ENCODE assay signal across 8 mouse cellular contexts in genomic region chr10:13192731-13193351, GRCm38 (mm10). TPM values are rescaled to one million over a fixed set of nuclear protein-coding genes. Genes with fewer than 3 reads are reported as not detected.
DNase-seq lines count a peak whose midpoint lies in the region; ATAC-seq lines count a peak whose summit lies in the region.

TSS of gene Ltv1 (minus strand) at chr10:13193168.

- intact Hi-C loops in gastrocnemius, postnatal 14 days (cut with DNase I; ENCODE audit: low total_unique reads), result no loop called here
- intact Hi-C loops in left cerebral cortex, postnatal 10 days (cut with DNase I), result no loop called here

- ATAC-seq in inflammation-experienced regulatory T-cells, adult 6 months, result peak; percentile 99
- ATAC-seq in megakaryocyte-erythroid progenitor cell, adult 5-6 weeks (replicated peaks; ENCODE audit: low FRiP score, low TSS enrichment, poor library complexity, severe bottlenecking), result peak; percentile 100

- peak; percentile 97 to 98 for DNase-seq in adrenal gland, adult (ENCODE audit: inconsistent age in 2 of 2, low spot score in 1 of 2)
- DNase-seq in embryo, embryonic 10.5 days (ENCODE audit: low spot score), result peak; percentile 96
- peak; percentile 97 for DNase-seq in gastrocnemius, postnatal 14 days
- peak; percentile 96 to 98 for DNase-seq in left cerebral cortex, postnatal 10 days (ENCODE audit: extremely low spot score in 1 of 2, low spot score in 2 of 2)
- peak; percentile 96 for DNase-seq in right cerebral cortex, postnatal 25 days
- peak; percentile 92 to 97 for DNase-seq in urinary bladder, postnatal 4 days (ENCODE audit: low spot score in 2 of 2)

RNA-seq across cellular contexts. Expression of gene Ltv1, which starts in this region (rescaled TPM):
- total RNA-seq in gastrocnemius, postnatal 14 days (2021), result 10 to 100 TPM; 20.1 to 24.8 TPM
- 10 to 100 TPM; 34.5 to 39.4 (median 35.8) TPM for polyA plus RNA-seq in inflammation-experienced regulatory T-cells, adult 6 months (2017; shearing (Covaris generic))
- 10 to 100 TPM; 20.5 to 23.2 TPM for total RNA-seq in left cerebral cortex, postnatal 10 days (2021)
- total RNA-seq in megakaryocyte-erythroid progenitor cell, adult 5-6 weeks (2014; fragmentation: Nextera tagmentation), result 51.9 and 55.8 TPM in 2 replicates
- 68.4 and 77.8 TPM in 2 replicates for total RNA-seq in megakaryocyte-erythroid progenitor cell, adult 5-6 weeks (2017)

Comparison
In these comparisons a context has a peak if more than half of its experiments do, and no peak if none do; other contexts are left out.
1. Peak in every context shown above with its lines: DNase-seq and ATAC-seq.